Mouse (Mus musculus) heart, embryonic 16.5 days (tissue): ENCODE results near the gene Dusp2. TPM values are rescaled to one million over a fixed set of nuclear protein-coding genes. Genes with fewer than 3 reads are reported as not detected.
A peak's percentile ranks its signal among the peaks of the same experiment; 100 is the strongest.

Experiments used
- ATAC-seq: fragments of 200-750 bp; cut with Nextera tagmentation; replicated peaks from 2 replicates; pipeline ENCODE4 v1.8.0; 2017; ENCODE audit warnings: moderate number of reproducible peaks; ENCODE audit not compliant: insufficient read depth, low FRiP score; ENCODE audit errors: extremely low read depth
- H3K27ac ChIP-seq: fragments of 300-500 bp; sonication (generic); 2 replicates; pipeline ENCODE4 v1.5.1; 2014; ENCODE audit warnings: mild to moderate bottlenecking, low read length, control low read depth, moderate library complexity
- H3K27me3 ChIP-seq: fragments of 300-500 bp; sonication (generic); 2 replicates; pipeline ENCODE4 v1.6.1; 2014; ENCODE audit warnings: low read length, mixed read lengths; ENCODE audit not compliant: control insufficient read depth, insufficient read depth
- H3K36me3 ChIP-seq: fragments of 300-500 bp; sonication (generic); 2 replicates; pipeline ENCODE4 v1.6.1; 2014; ENCODE audit not compliant: control insufficient read depth, insufficient read depth
- H3K4me1 ChIP-seq: fragments of 300-500 bp; sonication (generic); 2 replicates; pipeline ENCODE4 v1.6.1; 2014; ENCODE audit warnings: low read length, mixed read lengths; ENCODE audit not compliant: control insufficient read depth, insufficient read depth
- H3K4me2 ChIP-seq: fragments of 300-500 bp; sonication (generic); 2 replicates; pipeline ENCODE4 v1.6.1; 2014; ENCODE audit warnings: low read depth, mild to moderate bottlenecking, control low read depth, low read length
- H3K4me3 ChIP-seq: fragments of 300-500 bp; sonication (generic); 2 replicates; pipeline ENCODE4 v1.5.1; 2014; ENCODE audit warnings: mild to moderate bottlenecking, control low read depth, low read length
- H3K9ac ChIP-seq: fragments of 300-500 bp; sonication (generic); 2 replicates; pipeline ENCODE4 v1.6.1; 2014; ENCODE audit warnings: low read length, control low read depth
- H3K9me3 ChIP-seq: fragments of 300-500 bp; sonication (generic); replicated peaks from 2 replicates; pipeline ENCODE4 v1.6.1; 2016; ENCODE audit warnings: low read length; ENCODE audit not compliant: control insufficient read depth
- WGBS: fragments of 180-500 bp; shearing (Covaris S2); extraction: QIAGEN DNeasy Blood & Tissue Kit; methylation state at CpG from one replicate; pipeline ENCODE4 v1.1.7; 2014; 5-methylcytosine and 5-hydroxymethylcytosine counted together
- polyA plus RNA-seq: library from polyadenylated mRNA; unstranded; fragments of >200 nt; fragmentation: Nextera tagmentation; extraction: Ambion mirVana; gene quantifications from 2 replicates; pipeline ENCODE4 v1.2.1, GENCODE M21; 2015

Dusp2 gene
- polyA plus RNA-seq, 1 experiment from 2014 or later = 18.1 TPM

- no peaks in the 10 kb centered on the region for H3K9me3 ChIP-seq
- H3K4me3 ChIP-seq = no peak overlapping the region
- H3K36me3 ChIP-seq = no peaks in the 10 kb centered on the region
- H3K27ac ChIP-seq = peak overlapping the region; percentile 51; the same call in 1 of the 2 replicates
- 49% methylated on average over 5 of the region's 5 CpGs for WGBS
- H3K27me3 ChIP-seq = peaks cover 16% of the 10 kb centered on the region
- H3K9ac ChIP-seq = 0 out of 2 replicates have a peak overlapping the region, but pooled peaks have one; percentile 22
- peak overlapping the region; percentile 32 for H3K4me2 ChIP-seq
- peaks cover 8% of the 10 kb centered on the region for H3K4me1 ChIP-seq
- no peak for ATAC-seq
These were observed 1.9 kb upstream of the Dusp2 start for GRCm38 (mm10) chr2:127333945-127334603.

GRCm38 (mm10) chr2:127335078-127335541 is 849 bp upstream of the Dusp2 start:
- Histone ChIP-seq H3K27me3 (peaks cover 16% of the 10 kb centered on the region), H3K4me3 (no peak overlapping the region; the same call in 1 of the 2 replicates), H3K9me3 (no peaks in the 10 kb centered on the region), H3K27ac (peak overlapping the region; percentile 60; the same call in 1 of the 2 replicates), H3K36me3 (no peaks in the 10 kb centered on the region), H3K4me2 (peak overlapping the region; percentile 91), H3K4me1 (peaks cover 8% of the 10 kb centered on the region), H3K9ac (0 out of 2 replicates have a peak overlapping the region, but pooled peaks have one; percentile 12)
- ATAC-seq = no peak
- 49% methylated on average over 11 of the region's 11 CpGs for WGBS

- Histone ChIP-seq H3K27me3 (peaks cover 16% of the 10 kb centered on the region), H3K9ac (peak overlapping the region; percentile 72), H3K36me3 (no peaks in the 10 kb centered on the region), H3K27ac (peak overlapping the region; percentile 67), H3K9me3 (no peaks in the 10 kb centered on the region), H3K4me2 (peak overlapping the region; percentile 91), H3K4me1 (peaks cover 8% of the 10 kb centered on the region), H3K4me3 (peak overlapping the region; percentile 61)
- no peak for ATAC-seq
- 4% methylated on average over 33 of the region's 33 CpGs for WGBS
These were observed 506 bp downstream of the Dusp2 start for GRCm38 (mm10) chr2:127336497-127336832.

DNA sequence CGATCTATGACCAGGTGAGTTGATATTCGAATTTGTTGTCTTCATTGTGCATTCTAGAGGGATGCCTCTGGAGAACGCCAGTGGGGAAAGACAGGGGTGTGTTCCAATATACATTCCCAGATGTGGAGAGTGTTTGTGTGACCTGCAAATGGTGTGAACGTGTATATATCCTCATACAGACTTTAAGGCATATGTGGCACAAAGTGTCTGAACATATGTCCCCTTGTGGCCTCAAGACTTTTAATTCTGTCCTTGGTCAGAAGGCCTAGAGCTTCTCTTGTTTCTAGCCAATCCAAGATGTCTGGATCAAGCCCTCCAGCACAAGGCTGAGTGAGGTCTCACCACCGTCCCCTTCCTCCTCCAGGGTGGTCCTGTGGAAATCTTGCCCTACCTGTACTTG is 926 bp downstream of the Dusp2 start:
- Histone ChIP-seq H3K27me3 (peaks cover 16% of the 10 kb centered on the region), H3K9me3 (no peaks in the 10 kb centered on the region), H3K36me3 (no peaks in the 10 kb centered on the region), H3K4me2 (peak overlapping the region; percentile 91), H3K27ac (peak overlapping the region; percentile 67), H3K4me1 (peaks cover 8% of the 10 kb centered on the region), H3K4me3 (peak overlapping the region; percentile 61), H3K9ac (peak overlapping the region; percentile 72)
- WGBS = 36% methylated on average over 5 of the region's 5 CpGs
- ATAC-seq = no peak

DNA sequence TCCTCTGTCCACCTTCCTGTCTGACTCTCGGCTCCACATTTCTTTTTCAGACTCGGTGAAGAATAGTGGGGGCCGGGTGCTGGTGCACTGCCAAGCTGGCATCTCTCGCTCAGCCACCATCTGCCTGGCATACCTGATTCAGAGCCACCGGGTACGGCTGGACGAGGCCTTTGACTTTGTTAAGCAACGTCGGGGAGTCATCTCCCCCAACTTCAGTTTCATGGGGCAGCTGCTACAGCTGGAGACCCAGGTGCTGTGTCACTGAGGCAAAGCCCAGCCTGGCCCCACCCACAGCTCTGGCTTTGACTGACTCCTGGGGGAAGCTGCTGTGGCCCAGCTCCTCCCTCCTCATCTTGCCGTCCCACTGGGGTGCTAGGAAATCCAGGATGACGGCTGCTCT is 1.6 kb downstream of the Dusp2 start:
- Histone ChIP-seq H3K4me2 (peak overlapping the region; percentile 91), H3K9me3 (no peaks in the 10 kb centered on the region), H3K4me3 (peak overlapping the region; percentile 61), H3K4me1 (peaks cover 8% of the 10 kb centered on the region), H3K36me3 (no peaks in the 10 kb centered on the region), H3K9ac (peak overlapping the region; percentile 72), H3K27ac (peak overlapping the region; percentile 24; the same call in 1 of the 2 replicates), H3K27me3 (peaks cover 16% of the 10 kb centered on the region)
- 50% methylated on average over 11 of the region's 11 CpGs for WGBS
- ATAC-seq = no peak

DNA sequence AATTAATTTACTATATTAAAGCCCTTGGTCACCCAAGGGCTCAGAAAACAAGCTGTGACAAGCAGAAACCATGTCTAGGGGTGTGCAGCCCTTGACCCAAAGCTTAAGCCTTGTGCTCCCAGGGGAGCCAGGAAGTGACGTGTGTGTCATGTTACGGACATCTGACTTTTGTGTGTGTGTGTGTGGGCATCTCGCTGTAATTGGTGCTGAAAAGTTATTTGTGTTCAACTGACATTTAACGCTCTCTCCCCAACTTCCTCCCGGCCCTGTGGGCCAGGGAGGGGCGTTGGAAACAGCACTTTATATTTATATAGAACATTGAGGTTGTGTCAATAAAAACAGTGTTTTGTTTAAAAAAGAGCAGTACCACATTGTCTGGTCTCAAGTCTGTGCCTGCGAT is 2.1 kb downstream of the Dusp2 start:
- no peak for ATAC-seq
- no peaks in the 10 kb centered on the region for H3K36me3 ChIP-seq
- WGBS = 49% methylated on average over 7 of the region's 7 CpGs
- H3K27ac ChIP-seq = peak overlapping the region; percentile 26; the same call in 1 of the 2 replicates
- peak overlapping the region; percentile 61 for H3K4me3 ChIP-seq
- H3K27me3 ChIP-seq = peaks cover 16% of the 10 kb centered on the region
- peak overlapping the region; percentile 91 for H3K4me2 ChIP-seq
- peak overlapping the region; percentile 72; the same call in 1 of the 2 replicates for H3K9ac ChIP-seq
- H3K9me3 ChIP-seq = no peaks in the 10 kb centered on the region
- peaks cover 8% of the 10 kb centered on the region for H3K4me1 ChIP-seq

GRCm38 (mm10) chr2:127338416-127338815 is 2.5 kb downstream of the Dusp2 start, which contains the start of gene Astl:
Gene Astl, plus strand, starts transcription at chr2:127338639.
- Histone ChIP-seq H3K36me3 (no peaks in the 10 kb centered on the region), H3K27me3 (peaks cover 16% of the 10 kb centered on the region), H3K4me3 (peak within 1 kb of the TSS; percentile 61), H3K9me3 (no peaks in the 10 kb centered on the region), H3K9ac (peak within 1 kb of the TSS; percentile 72), H3K4me1 (peaks cover 8% of the 10 kb centered on the region), H3K27ac (peak within 1 kb of the TSS; percentile 26; the same call in 1 of the 2 replicates), H3K4me2 (peak within 1 kb of the TSS; percentile 91)
- ATAC-seq = no peak
- WGBS = 80% methylated on average over 4 of the region's 4 CpGs

- WGBS = 60% methylated on average over 4 of the region's 4 CpGs
- Histone ChIP-seq H3K27ac (no peak overlapping the region), H3K9ac (no peak overlapping the region), H3K4me2 (peak overlapping the region; percentile 91), H3K4me1 (peaks cover 6% of the 10 kb centered on the region), H3K27me3 (peaks cover 16% of the 10 kb centered on the region), H3K9me3 (no peaks in the 10 kb centered on the region), H3K4me3 (no peak overlapping the region), H3K36me3 (no peaks in the 10 kb centered on the region)
- no peak for ATAC-seq
These were observed 2.9 kb downstream of the Dusp2 start for GRCm38 (mm10) chr2:127338833-127339232.

GRCm38 (mm10) chr2:127339262-127339661 is 3.3 kb downstream of the Dusp2 start:
- Histone ChIP-seq H3K4me1 (peaks cover 4% of the 10 kb centered on the region; the same call in 1 of the 2 replicates), H3K27ac (no peak overlapping the region), H3K9me3 (no peaks in the 10 kb centered on the region), H3K4me2 (no peak overlapping the region), H3K4me3 (no peak overlapping the region), H3K9ac (no peak overlapping the region), H3K27me3 (peaks cover 15% of the 10 kb centered on the region), H3K36me3 (no peaks in the 10 kb centered on the region)
- WGBS = 51% methylated on average over 6 of the region's 6 CpGs
- ATAC-seq = no peak
